8 mouse cellular contexts compared by ENCODE assay signal in the genomic region with DNA sequence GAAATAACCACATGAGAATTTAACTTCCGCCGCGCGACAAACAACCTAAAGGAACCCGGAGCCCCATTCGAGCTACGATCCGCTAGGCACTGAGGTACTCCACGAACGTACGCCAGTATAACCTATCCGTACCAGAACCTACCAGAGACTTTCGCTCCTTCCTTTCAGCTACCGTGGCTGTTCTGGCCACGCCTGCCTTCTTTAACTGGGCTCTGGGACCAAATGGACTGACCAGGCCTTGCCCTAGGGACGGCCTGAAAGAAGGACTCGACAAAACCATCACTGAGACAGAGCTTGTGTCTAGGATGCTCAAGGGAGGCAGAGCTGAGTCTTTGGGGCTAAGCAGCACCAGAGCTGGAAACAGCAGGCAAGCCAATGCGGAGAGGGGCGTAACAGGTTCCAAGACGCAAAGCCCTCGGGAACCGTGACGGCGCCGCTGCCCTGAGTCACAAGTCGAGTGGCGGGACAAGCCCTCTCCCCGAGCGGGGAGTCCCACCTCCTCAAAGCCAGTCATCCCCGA. TPM values are rescaled to one million over a fixed set of nuclear protein-coding genes. Genes with fewer than 3 reads are reported as not detected.
DNase-seq lines count a peak whose midpoint lies in the region; ATAC-seq and TF ChIP-seq lines count a peak whose summit lies in the region.

No protein-coding gene starts in this region.

- TF ChIP-seq POLR2A in heart, adult 2 months (IDR thresholded peaks at IDR 0.05; ENCODE audit: insufficient read depth, low read depth, low read length), result no peak

- H3K9ac ChIP-seq in heart, adult 2 months (ENCODE audit: low read depth, low read length), result peak overlapping the region; percentile 93
- H3K9ac ChIP-seq in hindbrain, embryonic 15.5 days, result peak overlapping the region; percentile 46

- peak overlapping the region; percentile 82 for H3K4me3 ChIP-seq in heart, adult 2 months
- H3K4me3 ChIP-seq in brown adipose tissue, adult 24 weeks (ENCODE audit: insufficient read depth, low read depth, low read length), result peak overlapping the region; percentile 77
- H3K4me3 ChIP-seq in hindbrain, embryonic 15.5 days, result peak overlapping the region; percentile 60

- no peaks in the 10 kb centered on the region for H3K79me2 ChIP-seq in heart, adult 2 months (replicated peaks; ENCODE audit: control insufficient read depth, insufficient read depth, low read length)

- no peak for DNase-seq in heart, adult 2 months
- no peak for DNase-seq in heart, adult 8-10 months (ENCODE audit: low spot score)
- peak; percentile 63 for DNase-seq in 3T3-L1 (ENCODE audit: low read depth, low spot score)
- peak; percentile 66 for DNase-seq in thymus, postnatal 25 days
- DNase-seq in urinary bladder, postnatal 36 days (ENCODE audit: low spot score in 2 of 2), result no peak

- intact Hi-C loops in heart, adult 2 months (cut with DNase I), result loop anchor here (10.0 kb wide), 1 partner anchor 603 kb away; the partner anchor contains the start of genes Lamtor1 and Tomt

- H3K27ac ChIP-seq in heart, adult 2 months, result peak overlapping the region; percentile 84
- peak overlapping the region; percentile 68 for H3K27ac ChIP-seq in brown adipose tissue, adult 24 weeks (replicated peaks; ENCODE audit: low read depth, low read length)
- peak overlapping the region; percentile 55 for H3K27ac ChIP-seq in hindbrain, embryonic 15.5 days (replicated peaks)

- no peaks in the 10 kb centered on the region for H3K9me3 ChIP-seq in hindbrain, embryonic 15.5 days

- H3K36me3 ChIP-seq in heart, adult 2 months (ENCODE audit: control insufficient read depth, insufficient read depth, low read length), result no peaks in the 10 kb centered on the region
- H3K36me3 ChIP-seq in hindbrain, embryonic 15.5 days, result no peaks in the 10 kb centered on the region

- under 1% methylated on average over 30 of the region's 30 CpGs for WGBS in heart, adult 2 months
- 1% methylated on average over 30 of the region's 30 CpGs for WGBS in hindbrain, embryonic 15.5 days

- no peak for TF ChIP-seq EP300 in heart, adult 2 months (IDR thresholded peaks at IDR 0.05; ENCODE audit: insufficient read depth, low read depth, low read length)

- ATAC-seq in hindbrain, embryonic 15.5 days (ENCODE audit: low FRiP score, low read depth), result no peak; the same call in 1 of the 2 replicates
- peak; percentile 34 for ATAC-seq in megakaryocyte-erythroid progenitor cell, adult 5-6 weeks (replicated peaks; ENCODE audit: low FRiP score, low TSS enrichment, poor library complexity, severe bottlenecking)

- TF ChIP-seq CTCF in heart, adult 2 months (IDR thresholded peaks at IDR 0.05), result no peak

- H3K4me1 ChIP-seq in heart, adult 2 months (ENCODE audit: control insufficient read depth, insufficient read depth, low read length), result peaks cover 2% of the 10 kb centered on the region
- no peaks in the 10 kb centered on the region for H3K4me1 ChIP-seq in brown adipose tissue, adult 24 weeks (ENCODE audit: control insufficient read depth, insufficient read depth, insufficient read length, low read length)
- peaks cover 29% of the 10 kb centered on the region for H3K4me1 ChIP-seq in hindbrain, embryonic 15.5 days (replicated peaks)

- H3K27me3 ChIP-seq in heart, adult 2 months (ENCODE audit: control insufficient read depth, insufficient read depth, low read length), result no peaks in the 10 kb centered on the region
- peaks cover 15% of the 10 kb centered on the region for H3K27me3 ChIP-seq in hindbrain, embryonic 15.5 days

- H3K4me2 ChIP-seq in hindbrain, embryonic 15.5 days, result peak overlapping the region; percentile 70

RNA-seq across cellular contexts. Expression of gene Atg16l2, which starts 0.6 kb away (rescaled TPM):
- total RNA-seq in heart, adult 2 months (2021), result 1 to 10 TPM; 7.8 to 8.9 TPM
- 22.8 and 27.1 TPM in 2 replicates for polyA plus RNA-seq in heart, adult 2 months (2012; rRNA removed)
- 10 to 100 TPM in 2 of 4 experiments, 1 to 10 TPM in 2; 5.7 to 12.3 (median 9.3) TPM for total RNA-seq in heart, adult 8-10 months (2022)
- 2.9 and 7.5 TPM in 2 replicates for polyA plus RNA-seq in brown adipose tissue, adult 24 weeks (2012; ENCODE audit: insufficient read depth, insufficient read length, missing spikeins)
- 27.4 and 31.1 TPM in 2 replicates for polyA plus RNA-seq in hindbrain, embryonic 15.5 days (2015; fragmentation: Nextera tagmentation; extraction: Ambion mirVana)
- total RNA-seq in megakaryocyte-erythroid progenitor cell, adult 5-6 weeks (2014; fragmentation: Nextera tagmentation), result 6.1 and 15.3 TPM in 2 replicates
- 0.70 and 1.6 TPM in 2 replicates for total RNA-seq in megakaryocyte-erythroid progenitor cell, adult 5-6 weeks (2017)

RNA-seq across cellular contexts. Expression of gene Stard10, which starts 15.5 kb away (rescaled TPM):
- total RNA-seq in heart, adult 2 months (2021), result 10 to 100 TPM; 53.1 to 62.2 TPM
- polyA plus RNA-seq in heart, adult 2 months (2012; rRNA removed), result 113 and 141 TPM in 2 replicates
- 10 to 100 TPM; 57.4 to 86.0 (median 69.5) TPM for total RNA-seq in heart, adult 8-10 months (2022)
- 36.6 and 41.4 TPM in 2 replicates for polyA plus RNA-seq in brown adipose tissue, adult 24 weeks (2012; ENCODE audit: insufficient read depth, insufficient read length, missing spikeins)
- polyA plus RNA-seq in hindbrain, embryonic 15.5 days (2015; fragmentation: Nextera tagmentation; extraction: Ambion mirVana), result 10.8 and 11.8 TPM in 2 replicates
- 257 and 310 TPM in 2 replicates for total RNA-seq in megakaryocyte-erythroid progenitor cell, adult 5-6 weeks (2014; fragmentation: Nextera tagmentation)
- total RNA-seq in megakaryocyte-erythroid progenitor cell, adult 5-6 weeks (2017), result 103 and 198 TPM in 2 replicates

RNA-seq across cellular contexts. Expression of gene Arap1, which starts 46.4 kb away (rescaled TPM):
- 10 to 100 TPM; 30.1 to 32.6 TPM for total RNA-seq in heart, adult 2 months (2021)
- 55.9 and 68.5 TPM in 2 replicates for polyA plus RNA-seq in heart, adult 2 months (2012; rRNA removed)
- total RNA-seq in heart, adult 8-10 months (2022), result 10 to 100 TPM; 27.2 to 40.0 (median 28.4) TPM
- 23.3 and 25.6 TPM in 2 replicates for polyA plus RNA-seq in brown adipose tissue, adult 24 weeks (2012; ENCODE audit: insufficient read depth, insufficient read length, missing spikeins)
- polyA plus RNA-seq in hindbrain, embryonic 15.5 days (2015; fragmentation: Nextera tagmentation; extraction: Ambion mirVana), result 10.6 and 11.0 TPM in 2 replicates
- 68.9 and 88.4 TPM in 2 replicates for total RNA-seq in megakaryocyte-erythroid progenitor cell, adult 5-6 weeks (2014; fragmentation: Nextera tagmentation)
- 20.1 and 31.0 TPM in 2 replicates for total RNA-seq in megakaryocyte-erythroid progenitor cell, adult 5-6 weeks (2017)

Comparison
In these comparisons a context has a peak if more than half of its experiments do, and no peak if none do; other contexts are left out.
1. DNase-seq: peak in 3T3-L1 (single experiment) and thymus, postnatal 25 days (single experiment); none in heart, adult 2 months (0 of 2), heart, adult 8-10 months (single experiment) and urinary bladder, postnatal 36 days (0 of 2).
2. Peak in every context shown above with its lines, with median percentiles within 50 percentile points of each other: H3K27ac ChIP-seq and H3K4me3 ChIP-seq.